In the genomic region with DNA sequence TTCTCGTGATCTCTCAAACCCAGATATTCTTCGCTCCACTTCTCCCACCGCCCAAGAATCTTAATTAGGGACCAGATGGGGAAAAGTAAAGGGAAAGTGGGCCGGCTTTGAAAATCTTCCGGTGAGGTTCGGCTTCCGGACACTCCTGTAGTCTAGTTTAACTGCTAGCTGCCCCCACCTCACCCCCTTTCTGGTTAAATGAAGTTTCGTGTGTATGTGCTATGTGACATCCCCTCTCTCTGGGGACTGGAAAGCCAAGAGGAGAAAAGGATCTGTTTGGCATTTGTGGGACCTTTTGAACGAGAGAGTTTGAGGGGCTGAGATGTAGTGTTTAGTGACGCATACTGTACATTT, we compare ENCODE assay signal across 8 mouse cellular contexts. TPM values are rescaled to one million over a fixed set of nuclear protein-coding genes. Genes with fewer than 3 reads are reported as not detected.
DNase-seq lines count a peak whose midpoint lies in the region; ATAC-seq and TF ChIP-seq lines count a peak whose summit lies in the region.

Gene Gm20604 (minus strand): TSS at position 270 of the 354 bp plus-strand sequence.

- peaks cover 7% of the 10 kb centered on the region for H3K4me1 ChIP-seq in lung, embryonic 14.5 days (ENCODE audit: insufficient read depth)
- peaks cover 5% of the 10 kb centered on the region; the same call in 1 of the 2 replicates for H3K4me1 ChIP-seq in embryonic facial prominence, embryonic 11.5 days (ENCODE audit: control insufficient read depth, insufficient read depth, low read length)
- peaks cover 7% of the 10 kb centered on the region; the same call in 1 of the 2 replicates for H3K4me1 ChIP-seq in hindbrain, postnatal 0 days (ENCODE audit: insufficient read depth, low read length)
- peaks cover 13% of the 10 kb centered on the region; the same call in 1 of the 2 replicates for H3K4me1 ChIP-seq in lung, postnatal 0 days (ENCODE audit: insufficient read depth, low read depth, low read length)

- peak within 1 kb of the TSS; percentile 90 for H3K27ac ChIP-seq in lung, embryonic 14.5 days (ENCODE audit: low read depth)
- peak within 1 kb of the TSS; percentile 75 for H3K27ac ChIP-seq in embryonic facial prominence, embryonic 11.5 days (replicated peaks; ENCODE audit: low read depth, low read length)
- peak within 1 kb of the TSS; percentile 89 for H3K27ac ChIP-seq in hindbrain, postnatal 0 days
- peak within 1 kb of the TSS; percentile 87 for H3K27ac ChIP-seq in lung, postnatal 0 days (ENCODE audit: low read length)

- DNase-seq in lung, embryonic 14.5 days, result no peak
- DNase-seq in lung, postnatal 14 days, result no peak
- DNase-seq in embryonic facial prominence, embryonic 11.5 days (ENCODE audit: low spot score), result peak; percentile 9
- no peak for DNase-seq in hindbrain, postnatal 0 days (ENCODE audit: low spot score)
- no peak for DNase-seq in lung, postnatal 0 days (ENCODE audit: low spot score)
- DNase-seq in adrenal gland, adult 8-10 months, result no peak
- DNase-seq in kidney, adult 18-20 months, result no peak

- peak within 1 kb of the TSS; percentile 83 for H3K4me3 ChIP-seq in lung, embryonic 14.5 days (ENCODE audit: low read depth, low read length)
- H3K4me3 ChIP-seq in embryonic facial prominence, embryonic 11.5 days (ENCODE audit: low read depth, low read length), result peak within 1 kb of the TSS; percentile 77
- H3K4me3 ChIP-seq in hindbrain, postnatal 0 days (ENCODE audit: low read length), result peak within 1 kb of the TSS; percentile 79
- peak within 1 kb of the TSS; percentile 86 for H3K4me3 ChIP-seq in lung, postnatal 0 days (ENCODE audit: low read depth, low read length)

- peaks cover 17% of the 10 kb centered on the region for H3K36me3 ChIP-seq in lung, embryonic 14.5 days (ENCODE audit: insufficient read depth)
- H3K36me3 ChIP-seq in embryonic facial prominence, embryonic 11.5 days (replicated peaks; ENCODE audit: control insufficient read depth, insufficient read depth, low read depth, low read length), result no peaks in the 10 kb centered on the region
- H3K36me3 ChIP-seq in hindbrain, postnatal 0 days (ENCODE audit: insufficient read depth, low read length), result peaks cover 4% of the 10 kb centered on the region; the same call in 1 of the 2 replicates
- H3K36me3 ChIP-seq in lung, postnatal 0 days (ENCODE audit: insufficient read depth, low read length), result no peaks in the 10 kb centered on the region

- no peaks in the 10 kb centered on the region for H3K27me3 ChIP-seq in lung, embryonic 14.5 days (ENCODE audit: insufficient read depth, low read length)
- no peaks in the 10 kb centered on the region for H3K27me3 ChIP-seq in embryonic facial prominence, embryonic 11.5 days (ENCODE audit: control insufficient read depth, insufficient read depth, low read length)
- H3K27me3 ChIP-seq in hindbrain, postnatal 0 days (ENCODE audit: insufficient read depth, low read length), result no peaks in the 10 kb centered on the region
- no peaks in the 10 kb centered on the region for H3K27me3 ChIP-seq in lung, postnatal 0 days (replicated peaks; ENCODE audit: insufficient read depth, low read length)

- H3K9me3 ChIP-seq in lung, embryonic 14.5 days (ENCODE audit: low read depth, low read length), result no peaks in the 10 kb centered on the region
- H3K9me3 ChIP-seq in embryonic facial prominence, embryonic 11.5 days (replicated peaks; ENCODE audit: control insufficient read depth, low read length), result no peaks in the 10 kb centered on the region
- H3K9me3 ChIP-seq in hindbrain, postnatal 0 days (ENCODE audit: low read length), result no peaks in the 10 kb centered on the region
- no peaks in the 10 kb centered on the region for H3K9me3 ChIP-seq in lung, postnatal 0 days (ENCODE audit: low read length)

- peak within 1 kb of the TSS; percentile 71 for H3K9ac ChIP-seq in lung, embryonic 14.5 days
- peak within 1 kb of the TSS; percentile 77 for H3K9ac ChIP-seq in embryonic facial prominence, embryonic 11.5 days (replicated peaks; ENCODE audit: low read length)
- peak within 1 kb of the TSS; percentile 72 for H3K9ac ChIP-seq in hindbrain, postnatal 0 days (replicated peaks; ENCODE audit: low read length)
- H3K9ac ChIP-seq in lung, postnatal 0 days (replicated peaks; ENCODE audit: low read depth), result peak within 1 kb of the TSS; percentile 76

- under 1% methylated on average over 10 of the region's 10 CpGs for WGBS in lung, embryonic 14.5 days
- under 1% methylated on average over 10 of the region's 10 CpGs for WGBS in embryonic facial prominence, embryonic 11.5 days
- under 1% methylated on average over 10 of the region's 10 CpGs for WGBS in hindbrain, postnatal 0 days
- under 1% methylated on average over 10 of the region's 10 CpGs for WGBS in lung, postnatal 0 days

- no peak for TF ChIP-seq EP300 in lung, postnatal 0 days (IDR thresholded peaks at IDR 0.05)

- H3K4me2 ChIP-seq in lung, embryonic 14.5 days, result peak within 1 kb of the TSS; percentile 93
- H3K4me2 ChIP-seq in embryonic facial prominence, embryonic 11.5 days (ENCODE audit: low read depth, low read length), result peak within 1 kb of the TSS; percentile 72
- peak within 1 kb of the TSS; percentile 73 for H3K4me2 ChIP-seq in hindbrain, postnatal 0 days (ENCODE audit: low read depth, low read length)
- H3K4me2 ChIP-seq in lung, postnatal 0 days (replicated peaks; ENCODE audit: low read depth, low read length), result peak within 1 kb of the TSS; percentile 86

- no peak for ATAC-seq in lung, embryonic 14.5 days (ENCODE audit: insufficient read depth)
- no peak for ATAC-seq in embryonic facial prominence, embryonic 11.5 days (replicated peaks; ENCODE audit: insufficient number of reproducible peaks, low FRiP score, low TSS enrichment, low read depth)
- ATAC-seq in hindbrain, postnatal 0 days, result 0 out of 2 replicates have a peak, but pooled peaks have one; percentile 0
- ATAC-seq in lung, postnatal 0 days, result no peak
- no peak for ATAC-seq in CD4-positive, CD25-positive, alpha-beta regulatory T cell, adult 4 months

- no peak for TF ChIP-seq CTCF in lung, embryonic 14.5 days (IDR thresholded peaks at IDR 0.05; ENCODE audit: low read depth)
- no peak for TF ChIP-seq CTCF in hindbrain, postnatal 0 days (IDR thresholded peaks at IDR 0.05; ENCODE audit: low read depth)
- no peak for TF ChIP-seq CTCF in lung, postnatal 0 days (IDR thresholded peaks at IDR 0.05)

RNA-seq across cellular contexts. Expression of gene Gm20604, which starts in this region (rescaled TPM):
- polyA plus RNA-seq in lung, embryonic 14.5 days (2014; fragmentation: Nextera tagmentation; extraction: Ambion mirVana), result 27.4 and 27.7 TPM in 2 replicates
- 30.2 and 31.4 TPM in 2 replicates for polyA plus RNA-seq in embryonic facial prominence, embryonic 11.5 days (2014; fragmentation: Nextera tagmentation; extraction: Ambion mirVana)
- total RNA-seq in hindbrain, postnatal 0 days (2014; rRNA removed), result 16.2 and 18.8 TPM in 2 replicates
- polyA plus RNA-seq in hindbrain, postnatal 0 days (2015; fragmentation: Nextera tagmentation; extraction: Ambion mirVana), result 46.2 and 48.1 TPM in 2 replicates
- polyA plus RNA-seq in lung, postnatal 0 days (2015; fragmentation: Nextera tagmentation; extraction: Ambion mirVana), result 11.8 and 12.2 TPM in 2 replicates
- 1 to 10 TPM; 6.1 to 8.9 (median 7.5) TPM for total RNA-seq in adrenal gland, adult 8-10 months (2022)
- 1 to 10 TPM; 6.1 to 9.5 TPM for polyA plus RNA-seq in CD4-positive, CD25-positive, alpha-beta regulatory T cell, adult 4 months (2017; shearing (Covaris generic))
